Mouse (Mus musculus) embryonic stem cell, embryonic (primary cell): Measurements from ENCODE around the gene 6030452D12Rik.

Source experiments
- CTCF ChIA-PET, 4 experiments: fragments of 300-600 bp in 2 of 4; fragments of 350-600 bp in 2 of 4; sonication (Branson Sonifier 250); formaldehyde crosslinking; loops; one replicate each; lab custom pipeline; 2022; ENCODE audit warnings: inconsistent platforms in 2 of 4; lab: Charles Lee
- POLR2A ChIA-PET, 4 experiments: fragments of 300-600 bp in 2 of 4; fragments of 350-600 bp in 2 of 4; sonication (Branson Sonifier 250); formaldehyde crosslinking; loops; one replicate each; lab custom pipeline; 2022; ENCODE audit warnings: antibody characterized with exemption in 4 of 4, inconsistent platforms in 1 of 4; lab: Charles Lee

Gene 6030452D12Rik

DNA sequence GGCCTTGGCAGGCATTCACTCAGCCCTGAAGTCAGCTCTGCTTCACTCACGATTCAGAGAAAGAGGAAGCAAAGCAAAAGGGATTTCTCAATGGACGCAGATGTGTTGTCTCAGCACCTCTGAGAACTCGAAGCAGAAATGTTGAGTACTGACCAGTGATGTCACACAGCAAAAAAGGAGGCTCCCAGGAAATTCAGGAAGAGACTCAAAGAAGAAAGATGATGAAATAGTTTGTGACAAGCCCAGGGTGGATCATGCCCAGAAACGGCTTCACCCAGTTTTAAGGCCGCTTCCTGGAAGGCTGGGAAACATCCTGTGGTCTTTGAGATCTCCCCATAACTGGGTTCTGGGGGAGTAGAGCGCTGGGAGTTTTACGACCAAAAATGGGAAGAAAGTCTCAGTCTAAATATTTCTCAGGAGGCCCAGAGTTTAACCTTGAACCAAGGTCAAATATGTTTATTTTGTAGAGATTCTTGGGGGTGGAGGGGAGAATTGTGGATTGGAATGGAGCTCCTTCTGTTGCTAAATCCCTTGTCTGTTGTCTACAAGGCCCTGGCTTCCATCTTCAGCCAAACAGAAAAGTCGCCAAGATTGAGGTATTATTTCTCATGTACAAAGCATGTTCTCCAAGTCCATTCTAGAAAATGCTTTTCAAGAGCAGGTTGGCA, at the start of gene 6030452D12Rik:
6030452D12Rik (plus strand) TSS at position 505 of the 668 bp plus-strand sequence.
- ChIA-PET CTCF (interaction anchor here in 1 of 4 experiments (0.8 kb wide), 1 partner anchor 15 kb away, joined by 3 read pairs; no protein-coding TSS in a partner anchor), POLR2A (interaction anchor here in 1 of 4 experiments (1.7 kb wide), 1 partner anchor 16 kb away, joined by 6 read pairs; no protein-coding TSS in a partner anchor)

- POLR2A ChIA-PET: interaction anchor here in 3 of 4 experiments (0.5 to 3.4 kb wide), 13 partner anchors 8 to 80 kb away, joined by 3 to 16 read pairs (median 4); partner anchors contain the start of gene Cdh3 (in 1 of the 3)
Measured at GRCm38 (mm10) chr8:106451301-106452085, 48.8 kb upstream of the 6030452D12Rik start.

DNA sequence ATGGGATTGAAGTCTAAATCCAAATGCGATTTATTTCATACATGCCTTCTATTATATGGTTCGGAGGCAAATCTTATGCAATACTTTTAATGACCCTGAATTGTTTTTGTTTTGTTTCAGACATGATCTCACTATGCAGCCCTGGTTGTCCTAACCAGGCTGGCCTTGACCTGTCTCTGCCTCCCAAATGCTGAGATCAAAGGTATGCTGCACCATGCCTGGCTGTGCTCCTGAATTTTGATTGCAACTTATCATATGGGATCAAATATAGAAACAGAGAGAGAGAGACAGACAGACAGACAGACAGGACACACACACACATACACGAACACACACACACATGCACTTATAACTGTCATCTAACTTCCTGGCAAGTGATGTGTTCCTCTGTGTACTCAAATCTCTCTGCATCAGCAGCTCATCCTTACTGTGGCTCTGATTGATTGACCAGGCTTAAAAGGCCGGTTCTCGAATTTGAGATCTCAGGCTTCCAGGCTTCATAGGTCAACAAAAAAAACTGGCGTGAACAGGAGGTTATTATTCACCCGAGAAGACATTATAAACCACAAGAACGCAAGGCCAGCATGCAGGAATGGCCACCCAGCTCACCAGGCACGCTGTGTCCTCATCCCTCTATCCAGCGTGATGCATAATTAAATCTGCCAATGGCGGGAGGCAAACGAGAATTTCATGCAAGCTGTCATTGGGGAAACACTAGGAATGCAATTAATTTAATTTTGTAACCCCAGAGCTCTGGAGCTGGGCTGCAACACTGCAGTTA, 47.4 kb upstream of the 6030452D12Rik start:
- POLR2A ChIA-PET: interaction anchor here in 3 of 4 experiments (1.0 to 3.4 kb wide), 9 partner anchors 10 to 79 kb away, joined by 3 to 16 read pairs (median 8); partner anchors contain the start of gene Cdh3 (in 3 of the 3)
- CTCF ChIA-PET: interaction anchor here in 2 of 4 experiments (1.1 to 2.5 kb wide), 3 partner anchors 11 to 19 kb away, joined by 3 to 11 read pairs (median 5); no protein-coding TSS in a partner anchor

More at GRCm38 (mm10) chr8:106451301-106452085, 48.8 kb upstream of the 6030452D12Rik start:
- CTCF ChIA-PET: interaction anchor here in 1 of 4 experiments (0.6 kb wide), 1 partner anchor 12 kb away, joined by 3 read pairs; no protein-coding TSS in a partner anchor

GRCm38 (mm10) chr8:106454036-106454435, 46.3 kb upstream of the 6030452D12Rik start:
- POLR2A ChIA-PET: interaction anchor here in 3 of 4 experiments (0.6 to 3.4 kb wide), 15 partner anchors 9 to 189 kb away, joined by 3 to 16 read pairs (median 4); partner anchors contain the start of gene Cdh3 (in 2 of the 3)
- CTCF ChIA-PET: interaction anchor here (0.6 to 2.5 kb wide), 8 partner anchors 9 to 483 kb away, joined by 3 to 19 read pairs (median 4); no protein-coding TSS in a partner anchor

- POLR2A ChIA-PET: interaction anchor here in 1 of 4 experiments (0.7 to 2.0 kb wide), 5 partner anchors 13 to 60 kb away, joined by 3 to 5 read pairs (median 3); no protein-coding TSS in a partner anchor
- CTCF ChIA-PET: interaction anchor here in 1 of 4 experiments (1.6 kb wide), 1 partner anchor 64 kb away, joined by 4 read pairs; no protein-coding TSS in a partner anchor
Measured at GRCm38 (mm10) chr8:106462131-106462530, 38.2 kb upstream of the 6030452D12Rik start.

DNA sequence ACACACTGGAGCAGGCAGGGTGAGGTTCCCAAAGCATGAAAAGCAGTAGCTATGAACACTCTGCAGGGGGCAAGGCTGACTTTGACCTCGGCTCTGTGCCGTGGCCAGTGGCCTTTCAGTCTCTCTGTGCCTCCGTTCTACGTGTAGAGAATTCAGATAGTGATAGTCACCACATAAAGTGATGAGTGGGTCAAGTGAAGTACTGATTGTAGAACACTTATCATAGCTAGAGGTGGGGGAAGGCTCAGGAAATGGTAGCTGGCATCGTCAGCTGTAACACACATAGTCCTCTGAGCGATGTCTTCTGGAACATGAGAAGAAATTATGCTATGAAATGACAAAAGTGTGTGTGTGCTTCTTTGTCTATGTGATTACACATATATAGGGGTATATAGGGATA, 36.5 kb upstream of the 6030452D12Rik start:
- ChIA-PET POLR2A (interaction anchor here in 3 of 4 experiments (0.9 to 1.3 kb wide), 6 partner anchors 9 to 44 kb away, joined by 3 to 4 read pairs (median 4); no protein-coding TSS in a partner anchor), CTCF (interaction anchor here (0.6 to 1.6 kb wide), 10 partner anchors 10 to 1112 kb away, joined by 3 to 4 read pairs (median 3); no protein-coding TSS in a partner anchor)

DNA sequence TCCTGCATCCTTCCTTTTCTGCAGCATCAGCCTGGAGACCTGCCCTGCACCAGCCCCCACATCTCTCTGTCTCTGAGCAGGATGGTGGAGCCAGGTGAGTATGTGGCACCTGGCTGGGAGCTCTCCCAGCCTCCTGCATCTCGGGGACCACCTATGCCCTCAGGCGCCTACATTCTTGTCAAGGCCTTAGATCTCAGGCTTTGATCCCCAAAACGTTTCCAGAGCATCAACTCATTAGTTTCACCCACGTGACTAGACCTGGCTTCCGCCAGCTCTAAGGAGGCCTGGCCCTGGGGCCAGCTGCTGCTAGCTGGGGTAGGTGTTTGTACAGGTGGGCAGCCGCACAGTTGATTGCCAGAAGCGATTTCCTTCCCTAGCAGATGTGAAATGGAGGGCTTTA, 30.8 kb upstream of the 6030452D12Rik start:
- POLR2A ChIA-PET: interaction anchor here in 2 of 4 experiments (1.0 to 1.1 kb wide), 3 partner anchors 9 to 38 kb away, joined by 3 read pairs; no protein-coding TSS in a partner anchor

GRCm38 (mm10) chr8:106474001-106474400, 26.3 kb upstream of the 6030452D12Rik start:
- CTCF ChIA-PET: no interaction called here
- POLR2A ChIA-PET: interaction anchor here in 2 of 4 experiments (0.7 to 1.0 kb wide), 2 partner anchors 10 to 34 kb away, joined by 3 read pairs; no protein-coding TSS in a partner anchor

More for the DNA sequence above, 30.8 kb upstream of the 6030452D12Rik start:
- CTCF ChIA-PET: interaction anchor here in 1 of 4 experiments (1.0 kb wide), 1 partner anchor 41 kb away, joined by 3 read pairs; the partner anchor contains the start of gene Cdh3

- POLR2A ChIA-PET: interaction anchor here in 1 of 4 experiments (0.5 to 1.8 kb wide), 3 partner anchors 11 to 61 kb away, joined by 3 to 4 read pairs (median 4); no protein-coding TSS in a partner anchor
- CTCF ChIA-PET: interaction anchor here in 1 of 4 experiments (0.6 kb wide), 1 partner anchor 12 kb away, joined by 4 read pairs; no protein-coding TSS in a partner anchor
Measured at GRCm38 (mm10) chr8:106504241-106504640, 3.9 kb downstream of the 6030452D12Rik start.

DNA sequence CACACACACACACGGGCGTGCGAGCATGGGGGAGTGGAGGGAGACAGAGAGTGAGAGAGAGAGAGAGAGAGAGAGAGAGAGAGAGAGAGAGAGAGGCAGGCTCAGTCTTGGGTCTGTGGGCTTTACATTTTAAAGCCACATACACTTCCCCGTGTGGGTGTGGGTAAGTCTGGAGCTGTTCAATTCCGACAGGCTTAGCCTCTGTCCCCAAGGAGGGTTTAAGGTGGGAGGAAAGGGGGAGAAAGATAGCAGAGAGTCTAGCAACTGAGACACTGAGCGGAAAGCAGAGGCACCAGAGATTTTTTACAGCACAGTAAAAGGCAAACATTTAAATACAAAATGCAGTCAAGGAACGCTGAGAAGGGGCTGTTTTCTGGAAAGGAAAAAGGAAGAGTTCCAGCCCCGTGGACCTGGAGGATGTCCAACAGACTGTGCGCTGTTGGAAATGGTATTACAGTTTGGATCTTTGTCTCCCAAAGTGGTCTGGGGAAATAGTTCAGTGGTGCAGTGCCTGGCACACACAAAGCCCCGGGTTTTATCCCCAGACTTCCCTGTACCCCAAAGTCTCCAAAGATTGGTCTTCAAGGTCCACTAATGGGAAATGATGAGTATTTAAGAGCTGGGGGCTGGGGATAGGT, 5.1 kb downstream of the 6030452D12Rik start:
- CTCF ChIA-PET: no interaction called here
- POLR2A ChIA-PET: interaction anchor here in 2 of 4 experiments (0.7 to 1.1 kb wide), 3 partner anchors 62 to 94 kb away, joined by 3 read pairs; no protein-coding TSS in a partner anchor

GRCm38 (mm10) chr8:106506106-106506505, 5.8 kb downstream of the 6030452D12Rik start:
- CTCF ChIA-PET: no interaction called here
- POLR2A ChIA-PET: interaction anchor here in 1 of 4 experiments (2.1 kb wide), 1 partner anchor 10 kb away, joined by 15 read pairs; no protein-coding TSS in a partner anchor

GRCm38 (mm10) chr8:106507761-106508331, 7.5 kb downstream of the 6030452D12Rik start:
- POLR2A ChIA-PET: interaction anchor here (0.6 to 4.7 kb wide), 30 partner anchors 8 to 1080 kb away, joined by 3 to 22 read pairs (median 3); partner anchors contain the start of gene Zfp90 (in 1 of the 4)
- CTCF ChIA-PET: interaction anchor here (0.5 to 2.8 kb wide), 12 partner anchors 8 to 858 kb away, joined by 3 to 15 read pairs (median 3); partner anchors contain the start of gene Zfp90 (in 2 of the 4)

GRCm38 (mm10) chr8:106508456-106508855, 8.1 kb downstream of the 6030452D12Rik start:
- POLR2A ChIA-PET: interaction anchor here in 3 of 4 experiments (0.8 to 4.7 kb wide), 16 partner anchors 7 to 92 kb away, joined by 3 to 22 read pairs (median 4); no protein-coding TSS in a partner anchor
- CTCF ChIA-PET: interaction anchor here (0.7 to 2.8 kb wide), 10 partner anchors 7 to 385 kb away, joined by 3 to 15 read pairs (median 4); partner anchors contain the start of gene Zfp90 (in 1 of the 4)

DNA sequence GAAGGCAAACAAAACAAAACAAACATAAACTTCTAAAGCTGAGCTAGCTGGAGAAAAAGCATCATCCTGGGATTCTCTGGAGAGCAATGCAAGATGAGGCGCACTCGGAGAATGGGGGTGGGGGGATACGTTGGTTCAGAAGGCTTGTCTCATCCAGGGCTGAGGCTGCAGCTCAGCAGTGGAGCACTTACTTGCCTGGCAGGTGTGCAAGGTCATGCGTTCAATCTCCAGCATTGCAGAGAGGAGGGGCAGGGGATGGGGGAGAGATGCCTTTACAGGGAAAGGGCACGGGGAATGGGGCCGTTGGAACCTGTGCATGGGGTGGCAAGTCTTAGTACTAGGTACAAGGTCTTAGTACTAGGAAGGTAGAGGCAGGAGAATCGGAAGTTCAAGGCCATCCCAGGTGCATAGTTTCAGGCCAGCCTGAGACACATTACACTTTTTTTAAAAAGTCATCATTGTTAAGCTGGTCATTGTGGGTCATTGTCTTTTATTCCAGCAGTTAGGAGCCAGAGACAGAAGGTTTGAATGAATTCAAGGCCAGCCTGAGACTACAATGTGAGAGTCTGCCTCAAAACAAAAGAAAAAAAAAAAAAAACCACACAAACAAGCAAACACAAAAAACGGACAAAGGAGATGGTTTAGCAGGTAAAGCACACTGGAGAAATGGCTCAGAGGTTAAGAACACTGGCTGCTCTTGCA, 8.9 kb downstream of the 6030452D12Rik start:
- POLR2A ChIA-PET: interaction anchor here in 3 of 4 experiments (0.9 to 4.7 kb wide), 10 partner anchors 12 to 76 kb away, joined by 3 to 24 read pairs (median 8); no protein-coding TSS in a partner anchor
- CTCF ChIA-PET: interaction anchor here in 3 of 4 experiments (0.7 to 3.3 kb wide), 8 partner anchors 18 to 386 kb away, joined by 3 to 25 read pairs (median 8); no protein-coding TSS in a partner anchor
